Mouse (Mus musculus) hindbrain, embryonic 10.5 days (tissue): Measurements from ENCODE around the gene Sp110. TPM values are rescaled to one million over a fixed set of nuclear protein-coding genes. Genes with fewer than 3 reads are reported as not detected.

Experiments used
- polyA plus RNA-seq: library from polyadenylated mRNA; unstranded; fragments of >200 nt; fragmentation: Nextera tagmentation; extraction: Ambion mirVana; gene quantifications from 2 replicates; pipeline ENCODE4 v1.2.1, GENCODE M21; 2016

The Sp110 gene
- polyA plus RNA-seq, 1 experiment from 2014 or later, result 1.1 TPM

Other genes starting within 250 kb of the Sp110 start
- gene G530012D18Rik, start 23.1 kb downstream of the Sp110 start, polyA plus RNA-seq, result not detected in 2 replicates
- gene Sp140, start 1.6 kb upstream of the Sp110 start, polyA plus RNA-seq, result 0.75 and 1.1 TPM in 2 replicates
- 0.29 and 0.58 TPM in 2 replicates for gene Sp100, start 51.2 kb upstream of the Sp110 start, polyA plus RNA-seq
- gene A630001G21Rik, start 179.8 kb upstream of the Sp110 start, polyA plus RNA-seq, result 1.3 and 1.4 TPM in 2 replicates
- gene Cab39, start 194.6 kb upstream of the Sp110 start, polyA plus RNA-seq, result 41.7 and 43.1 TPM in 2 replicates